Mouse (Mus musculus): ENCODE results near the gene Cd200.
"Not testable (repeated sequence)": the region's sequence is repeated elsewhere in the genome, so short reads cannot be mapped to it uniquely, and the experiment has no call there.

The Cd200 gene

DNA sequence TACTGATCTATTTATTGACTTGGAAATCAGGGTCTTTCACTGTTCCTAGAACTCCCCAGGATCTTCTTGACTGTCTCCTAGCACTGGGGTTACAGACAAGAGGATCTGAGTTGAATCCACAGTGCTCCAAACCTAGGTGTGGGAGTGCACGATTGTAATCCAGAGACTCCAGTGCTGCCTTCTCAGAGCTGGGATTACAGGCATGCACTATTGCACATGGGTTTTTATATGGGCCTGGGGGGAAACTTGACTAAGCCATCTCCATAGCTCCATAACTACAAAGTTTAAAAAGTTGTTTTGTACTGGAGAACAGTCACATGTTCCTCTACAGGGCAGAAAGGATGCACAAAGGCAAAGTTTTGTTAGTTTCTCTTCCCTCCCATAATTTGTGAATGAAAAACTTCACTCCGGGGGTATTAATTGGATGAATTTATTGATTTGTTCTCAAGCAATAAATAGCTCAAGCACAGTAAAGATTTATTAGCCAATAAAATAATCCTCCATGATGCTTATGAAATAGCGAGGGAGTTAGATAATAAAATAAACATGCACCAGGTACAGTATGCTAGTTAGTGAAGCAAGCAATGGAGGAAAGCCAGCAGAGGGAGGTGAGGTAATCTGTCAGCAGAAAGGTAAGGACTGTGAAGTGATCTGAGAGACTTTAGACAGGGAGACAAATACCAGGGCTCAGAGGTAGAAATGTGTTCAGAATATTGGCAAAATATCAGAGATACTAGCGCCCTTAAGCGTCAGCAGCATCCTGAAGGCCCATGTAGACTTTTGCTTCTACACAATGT is 30.5 kb downstream of the Cd200 start:
- no peak for DNase-seq (ENCODE audit: extremely low spot score, low read depth, low spot score)

DNA sequence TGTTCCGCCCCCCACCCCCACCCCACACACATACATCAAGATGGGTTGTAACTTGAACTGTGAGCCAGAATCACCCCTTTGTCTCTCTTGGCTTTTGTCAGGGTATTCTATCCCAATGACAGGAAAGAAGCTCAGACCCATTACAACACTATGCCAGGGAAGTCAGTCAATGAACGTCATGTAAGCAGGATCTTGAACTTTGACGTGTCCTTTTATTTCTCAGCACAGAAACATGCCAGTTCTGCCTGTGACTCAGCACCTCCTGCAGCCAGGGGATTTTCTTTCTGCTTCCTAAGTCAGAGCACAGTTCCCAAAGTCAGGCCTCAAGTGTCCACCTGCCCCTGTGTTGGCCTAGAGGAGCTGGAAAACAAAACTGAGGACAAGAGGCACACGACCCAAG is 31.5 kb downstream of the Cd200 start:
- no peak for DNase-seq (ENCODE audit: extremely low spot score, low read depth, low spot score)

DNA sequence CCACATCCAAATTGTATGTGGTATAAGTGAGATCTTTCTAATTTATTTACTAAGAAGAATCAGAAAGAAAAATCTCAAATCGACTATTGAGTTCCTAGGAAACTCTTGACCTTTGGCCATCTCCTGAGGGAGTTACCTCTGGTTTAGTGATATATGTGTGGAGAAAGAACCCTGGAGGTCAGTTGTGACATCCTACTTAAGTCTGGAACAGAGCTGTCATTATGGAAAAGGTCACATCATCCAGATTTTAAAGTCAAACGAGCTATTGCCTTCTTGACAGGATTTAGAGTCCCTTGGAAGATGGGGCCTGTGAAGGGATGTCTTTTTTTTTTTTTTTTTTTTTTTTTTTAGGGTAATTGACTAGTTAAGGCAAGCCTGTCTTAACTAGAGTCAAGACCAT is 32.0 kb downstream of the Cd200 start:
- DNase-seq (ENCODE audit: extremely low spot score, low read depth, low spot score): no peak

DNA sequence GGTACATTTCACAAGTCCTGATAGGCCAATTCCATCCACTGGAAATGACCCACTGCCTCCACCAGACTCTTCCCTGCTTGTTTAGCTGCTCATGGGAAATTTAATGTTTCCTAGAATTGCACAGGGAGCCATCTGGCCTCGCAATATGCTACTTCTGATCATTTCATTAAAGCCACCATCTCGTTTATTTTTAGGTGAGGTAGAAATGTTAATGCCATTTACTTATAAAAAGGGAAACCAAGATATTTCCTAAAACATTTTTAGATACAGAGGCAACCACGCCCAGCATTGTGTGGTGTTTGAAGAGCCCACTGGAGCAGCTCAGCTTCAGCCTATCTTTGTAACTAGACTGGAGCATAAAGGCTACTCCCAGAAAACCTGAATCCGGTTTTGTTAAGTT is 32.6 kb downstream of the Cd200 start:
- DNase-seq (ENCODE audit: extremely low spot score, low read depth, low spot score): no peak

DNA sequence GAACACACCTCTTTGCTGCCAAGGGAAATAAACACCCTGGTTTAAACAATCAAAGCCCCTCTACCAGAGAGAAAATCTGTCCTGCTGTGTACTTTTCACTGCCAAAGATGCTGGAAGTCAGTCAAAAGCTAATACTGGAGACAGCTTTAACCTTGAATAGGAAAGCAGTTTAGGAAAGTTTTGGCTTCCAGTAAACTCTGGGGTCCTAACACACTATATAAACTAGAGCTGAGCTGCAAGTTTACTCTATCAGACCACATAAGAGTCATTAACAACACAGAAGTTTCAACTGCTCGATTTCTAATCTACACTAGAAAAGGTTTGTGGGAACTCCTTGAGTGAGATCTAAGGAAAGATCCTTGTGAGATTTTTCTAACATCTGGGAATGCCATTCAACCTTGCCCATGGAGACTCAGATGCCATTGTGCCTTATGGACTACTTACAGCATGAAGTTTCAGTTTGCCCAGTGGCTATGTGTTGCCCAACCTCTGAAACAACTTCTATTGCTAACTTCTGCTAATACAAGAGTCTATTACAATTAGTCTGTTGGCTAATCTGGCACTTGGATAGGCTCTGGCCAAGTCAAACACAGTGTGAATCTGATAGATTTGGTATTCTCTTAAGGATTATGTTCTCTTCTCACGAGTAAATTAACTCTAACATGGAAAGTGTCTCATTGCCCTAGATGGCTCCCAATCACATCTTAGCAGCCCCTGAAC is 33.2 kb downstream of the Cd200 start:
- DNase-seq (ENCODE audit: extremely low spot score, low read depth, low spot score): no peak

DNA sequence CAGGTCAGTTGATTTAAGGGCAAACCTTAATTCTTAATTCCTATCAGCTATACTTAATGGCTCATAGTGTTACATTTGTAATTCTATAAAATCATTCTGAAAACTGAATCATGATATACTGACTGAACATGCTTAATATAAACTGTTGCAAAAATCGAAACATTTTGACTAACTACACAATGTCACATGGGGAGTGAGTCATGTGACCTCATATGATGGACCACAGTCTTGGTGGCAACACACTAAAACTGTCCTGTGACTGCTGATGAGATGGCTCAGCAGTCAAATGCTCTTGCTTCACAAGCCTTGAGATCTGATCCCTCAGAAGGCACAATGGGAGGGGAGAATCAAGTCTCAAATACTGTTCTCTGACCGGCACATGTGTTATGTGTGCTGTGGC is 34.8 kb downstream of the Cd200 start:
- DNase-seq (ENCODE audit: extremely low spot score, low read depth, low spot score): no peak

DNA sequence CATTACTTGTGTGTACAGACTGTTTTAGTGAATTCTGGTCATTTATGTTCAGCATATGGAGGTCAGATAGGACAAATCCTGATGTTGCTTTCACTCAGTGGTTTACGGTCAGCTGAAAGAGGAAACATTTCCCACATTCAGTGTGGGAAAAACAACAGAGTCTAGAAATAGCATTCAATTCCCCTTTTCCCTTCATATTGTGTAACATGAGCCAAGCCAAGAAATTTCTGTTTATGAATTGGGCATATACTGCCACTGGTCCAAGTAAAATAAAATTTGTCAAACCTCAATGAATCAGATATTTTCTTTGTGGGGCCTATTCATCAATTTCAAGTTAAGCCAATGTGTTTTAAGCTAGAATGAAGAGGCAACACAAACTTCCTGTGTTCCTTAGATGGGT is 37.8 kb downstream of the Cd200 start:
- no peak for DNase-seq (ENCODE audit: extremely low spot score, low read depth, low spot score)

DNA sequence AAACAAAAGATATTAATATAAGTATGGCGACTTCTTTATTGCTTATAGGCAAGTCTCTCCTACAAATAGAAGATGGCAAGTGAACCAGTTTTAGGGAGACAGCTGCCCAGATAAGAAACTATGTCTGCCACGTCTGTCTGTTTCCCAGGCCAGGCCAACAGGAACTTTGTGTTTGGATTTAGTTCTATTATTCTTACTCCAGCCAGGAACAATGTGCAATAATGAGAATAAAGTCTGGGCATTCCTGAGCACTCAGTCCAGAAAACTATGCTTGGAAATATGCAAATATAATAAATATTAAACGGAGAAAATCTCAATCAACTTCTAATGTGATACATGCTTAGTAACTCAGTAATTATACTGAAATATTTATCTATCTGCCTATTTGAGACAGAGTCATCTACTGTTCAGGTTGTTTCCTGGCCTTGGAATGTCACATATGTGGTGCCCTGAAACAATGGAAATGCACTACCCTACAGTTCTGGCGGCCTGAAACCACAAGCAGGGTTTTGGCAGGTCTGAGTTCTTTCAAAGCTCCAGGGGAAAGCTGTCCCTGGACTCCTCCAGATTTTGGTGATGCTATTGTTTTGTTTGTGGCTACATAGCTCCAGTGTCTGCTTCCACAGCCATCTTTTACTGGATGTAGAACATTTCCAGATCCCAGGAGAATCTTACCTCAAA is 39.4 kb downstream of the Cd200 start:
- no peak for DNase-seq (ENCODE audit: extremely low spot score, low read depth, low spot score)

DNA sequence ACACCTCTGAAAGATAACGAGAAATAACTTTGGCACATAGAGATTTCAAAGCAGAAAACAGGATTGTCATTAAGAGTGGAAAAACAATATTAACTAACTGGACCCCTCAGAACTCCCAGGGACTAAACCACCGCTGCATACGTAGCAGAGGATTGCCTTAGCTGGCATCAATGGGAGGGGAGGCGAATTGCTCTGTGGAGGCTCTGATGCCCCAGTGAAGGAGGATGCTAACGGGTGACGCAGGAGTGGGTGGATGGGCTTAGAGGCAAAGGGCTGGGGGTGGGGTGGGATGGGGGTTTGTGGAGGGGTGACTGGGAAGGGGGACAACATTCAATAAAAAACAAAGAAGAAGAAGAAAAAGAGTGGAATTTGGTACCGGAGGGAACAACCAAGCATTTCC is 42.7 kb downstream of the Cd200 start:
- DNase-seq (ENCODE audit: extremely low spot score, low read depth, low spot score): no peak

DNA sequence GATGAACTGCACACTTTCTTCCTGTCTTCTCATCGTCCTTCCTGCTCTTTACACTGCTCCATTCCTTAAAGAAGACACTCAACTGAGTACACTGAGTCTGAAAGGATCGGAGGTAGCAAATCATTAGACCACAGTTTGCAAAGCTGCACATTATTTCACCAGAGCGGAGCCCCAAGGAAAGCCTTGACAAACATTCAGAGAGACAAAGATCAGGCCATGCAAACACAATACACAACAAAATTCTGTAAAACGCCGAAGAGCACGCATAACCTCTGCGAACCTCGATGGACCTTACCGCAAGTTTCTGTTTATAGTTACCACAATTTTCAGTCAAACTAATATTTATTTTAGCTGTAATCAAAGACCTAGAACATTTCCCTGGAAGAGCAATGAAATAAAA is 43.5 kb downstream of the Cd200 start:
- DNase-seq (ENCODE audit: extremely low spot score, low read depth, low spot score): no peak

DNA sequence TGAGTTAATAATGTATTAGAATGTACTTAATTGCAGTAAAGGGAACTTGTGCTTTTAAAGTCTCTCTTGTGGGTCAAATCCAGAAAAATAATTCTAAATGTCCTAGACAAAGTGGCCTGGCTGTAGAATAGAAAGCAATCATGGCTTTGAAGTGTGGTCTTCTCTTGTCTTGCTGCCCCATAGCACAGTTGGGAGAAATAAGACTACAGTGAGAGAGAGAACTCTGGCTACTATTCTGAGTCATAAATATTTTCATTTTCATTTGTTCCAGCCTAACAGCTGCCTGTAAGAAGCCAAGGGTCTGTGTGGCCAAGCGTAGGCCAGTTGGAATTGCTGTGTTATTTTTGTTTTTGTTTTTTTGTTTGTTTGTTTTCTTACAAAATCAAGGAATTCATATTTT is 44.2 kb downstream of the Cd200 start:
- DNase-seq (ENCODE audit: extremely low spot score, low read depth, low spot score): no peak

DNA sequence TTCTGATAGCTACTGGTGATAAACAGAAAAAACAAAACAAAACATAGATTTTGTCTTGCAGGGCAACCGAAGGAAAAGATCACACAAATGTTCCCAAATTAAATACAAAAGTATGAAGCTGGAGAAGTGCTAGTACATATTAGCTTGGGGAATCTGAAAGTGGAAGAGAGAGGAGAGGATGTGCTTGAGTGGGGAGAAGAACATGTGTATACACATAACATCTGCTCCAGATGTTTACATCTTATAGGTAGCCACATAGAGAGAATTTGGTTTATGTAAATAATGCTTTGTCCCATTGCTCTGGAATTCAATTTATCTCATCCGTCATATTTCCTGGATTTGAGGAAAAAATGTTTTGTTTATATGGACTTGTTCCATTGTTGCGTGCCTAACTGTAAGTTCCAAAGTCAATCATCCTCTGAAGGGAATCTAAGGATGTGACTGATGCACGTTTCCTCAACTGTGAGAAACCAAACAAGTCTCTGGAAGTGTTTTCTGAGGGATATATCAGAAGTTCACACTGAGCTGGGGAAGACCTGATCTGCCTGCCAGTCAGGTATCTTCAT is 45.3 kb downstream of the Cd200 start:
- no peak for DNase-seq (ENCODE audit: extremely low spot score, low read depth, low spot score)

DNA sequence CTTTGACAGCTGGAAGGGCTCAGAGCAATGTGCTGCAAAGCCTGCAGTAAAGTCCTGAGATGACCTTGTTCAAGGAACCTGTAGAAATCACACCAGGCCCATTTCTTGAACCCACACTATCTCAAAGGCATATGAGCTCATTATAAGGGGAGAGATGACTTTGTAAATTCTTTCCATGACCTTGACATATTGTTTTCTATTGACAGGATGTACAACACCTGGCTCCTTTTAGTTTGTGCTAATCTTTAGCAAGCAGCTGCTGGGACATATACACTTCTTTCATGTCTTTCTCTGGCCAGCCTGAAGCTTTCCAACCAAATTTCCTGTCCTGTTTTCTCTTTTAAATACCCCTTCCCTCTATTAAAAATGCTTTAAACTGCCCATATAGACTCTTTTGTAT is 47.4 kb downstream of the Cd200 start:
- DNase-seq (ENCODE audit: extremely low spot score, low read depth, low spot score): no peak

DNA sequence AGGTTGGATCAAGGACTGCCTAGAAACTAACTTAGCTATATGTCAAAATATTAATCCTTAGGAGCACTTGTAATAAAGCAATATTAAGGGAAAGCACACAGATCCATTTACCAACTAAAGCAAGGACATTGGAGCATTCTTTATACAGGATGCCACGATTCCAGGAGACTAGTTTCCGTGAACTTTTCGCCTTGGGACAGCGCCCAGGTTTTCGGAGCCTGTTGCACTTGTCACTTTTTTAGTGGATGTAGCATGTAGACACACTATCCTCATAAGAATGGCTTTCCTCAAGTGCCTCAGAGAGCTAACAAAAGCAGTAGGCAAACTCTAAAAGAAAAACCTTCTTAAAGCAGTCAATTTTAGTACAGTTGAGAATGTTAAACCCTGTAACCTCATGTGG is 50.4 kb downstream of the Cd200 start:
- DNase-seq (ENCODE audit: extremely low spot score, low read depth, low spot score): not testable (repeated sequence)

DNA sequence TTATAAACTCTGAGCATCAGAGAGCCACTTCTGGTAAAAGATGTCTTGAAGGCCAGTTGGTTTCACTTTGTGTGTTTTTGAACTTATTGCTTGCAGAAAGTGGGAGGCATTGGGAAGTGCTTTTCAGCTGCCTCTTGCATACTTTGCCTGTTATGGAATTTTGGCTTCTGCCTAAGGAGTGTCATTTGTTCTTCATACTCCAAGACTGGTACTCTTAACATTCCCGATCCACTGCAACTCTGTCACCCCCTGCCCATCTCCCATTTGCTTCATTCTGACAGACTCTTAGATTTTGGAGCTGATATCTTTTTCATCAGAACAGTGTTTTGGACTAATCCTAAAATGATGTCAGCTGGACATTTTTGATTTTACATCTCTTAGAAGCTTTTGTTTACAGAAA is 51.7 kb downstream of the Cd200 start:
- DNase-seq (ENCODE audit: extremely low spot score, low read depth, low spot score): no peak

DNA sequence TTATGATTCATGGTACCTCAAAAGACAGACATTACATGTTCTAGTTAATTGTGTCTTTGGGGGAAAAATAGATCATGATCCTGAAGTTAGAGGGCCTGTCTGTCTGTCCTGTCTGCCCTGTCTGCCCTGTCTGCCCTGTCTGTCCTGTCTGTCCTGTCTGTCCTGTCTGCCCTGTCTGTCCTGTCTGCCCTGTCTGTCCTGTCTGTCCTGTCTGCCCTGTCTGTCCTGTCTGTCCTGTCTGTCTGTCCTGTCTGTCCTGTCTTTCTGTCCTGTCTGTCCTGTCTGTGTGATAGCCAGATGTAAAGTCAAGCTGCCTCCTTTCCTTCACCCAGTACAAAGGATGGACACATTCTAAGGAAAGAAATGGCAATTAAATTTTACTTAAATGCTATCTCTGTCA is 56.0 kb downstream of the Cd200 start:
- DNase-seq (ENCODE audit: extremely low spot score, low read depth, low spot score): no peak

DNA sequence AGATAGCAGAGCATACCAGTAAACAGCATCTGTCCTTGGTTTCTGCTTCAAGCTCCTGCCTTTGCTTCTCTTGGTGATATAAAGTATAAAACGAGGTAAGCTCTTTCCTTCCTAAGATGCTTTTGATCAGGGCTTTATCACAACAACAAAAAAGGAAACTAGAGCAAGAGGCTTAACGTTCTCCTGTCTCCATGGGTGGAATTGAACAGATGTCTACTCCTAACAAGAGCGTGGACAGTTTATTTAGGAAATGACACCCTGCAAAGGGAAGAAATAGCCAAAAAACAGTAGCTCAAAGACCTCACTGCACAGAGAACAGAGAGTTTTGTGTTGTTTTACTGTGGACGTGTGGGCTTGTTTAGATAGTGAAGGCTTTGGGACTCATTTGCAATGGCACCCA is 58.1 kb downstream of the Cd200 start:
- DNase-seq (ENCODE audit: extremely low spot score, low read depth, low spot score): no peak

DNA sequence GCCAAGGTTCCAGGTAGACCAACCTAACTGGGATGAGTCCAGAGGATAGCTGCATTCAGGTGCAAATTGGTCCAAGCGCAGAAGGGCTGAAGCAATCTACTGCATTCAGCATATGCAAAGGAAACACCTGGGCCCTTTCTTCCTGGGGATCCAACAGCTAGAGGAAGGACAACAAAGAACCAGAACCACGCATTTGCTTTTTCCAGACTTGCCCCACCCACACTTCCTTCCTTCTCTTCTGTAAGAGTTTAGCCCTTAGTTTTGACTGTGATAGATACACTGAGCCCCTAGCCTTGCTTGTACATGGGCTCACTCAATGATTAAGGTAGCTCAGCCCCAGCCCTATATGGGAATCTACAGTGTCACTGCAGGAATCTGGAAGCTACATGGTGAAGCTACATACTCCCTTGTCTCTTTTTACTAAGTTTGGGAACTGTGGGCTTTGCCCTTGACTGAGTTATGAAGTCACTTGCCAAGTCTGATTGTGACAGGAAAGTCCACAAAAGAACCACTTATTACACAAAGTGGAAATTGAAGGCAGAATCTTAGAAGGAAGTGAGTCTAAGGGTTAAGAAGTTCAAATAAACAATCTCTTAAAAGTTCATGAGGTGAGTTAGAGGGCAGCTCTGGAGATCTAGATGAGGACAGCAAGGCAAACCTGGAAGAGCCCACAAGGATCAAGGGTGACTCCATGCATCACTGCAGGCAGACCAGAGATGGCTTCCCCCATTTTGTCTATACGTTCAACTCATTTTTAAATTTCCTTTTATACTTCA is 59.1 kb downstream of the Cd200 start:
- DNase-seq (ENCODE audit: extremely low spot score, low read depth, low spot score): no peak

DNA sequence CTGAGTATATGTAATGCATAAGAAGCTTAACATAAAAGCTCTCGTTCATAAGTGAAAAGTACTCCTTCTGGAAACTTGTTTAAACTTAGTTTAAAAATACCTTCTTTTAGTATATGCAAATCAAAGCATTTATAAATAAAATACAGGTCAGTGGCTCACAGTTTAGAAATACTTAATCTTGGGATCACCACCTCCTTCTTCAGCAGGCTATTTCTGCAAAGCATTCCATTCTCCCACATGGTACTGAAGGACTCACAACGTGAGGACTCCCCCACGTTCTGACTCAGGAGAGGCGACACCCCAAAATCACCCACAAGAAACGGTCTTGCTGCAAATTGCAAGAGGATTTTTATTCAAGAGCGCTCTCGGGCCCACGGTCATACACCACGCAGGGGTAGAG is 60.6 kb downstream of the Cd200 start:
- not testable (repeated sequence) for DNase-seq (ENCODE audit: extremely low spot score, low read depth, low spot score)

DNA sequence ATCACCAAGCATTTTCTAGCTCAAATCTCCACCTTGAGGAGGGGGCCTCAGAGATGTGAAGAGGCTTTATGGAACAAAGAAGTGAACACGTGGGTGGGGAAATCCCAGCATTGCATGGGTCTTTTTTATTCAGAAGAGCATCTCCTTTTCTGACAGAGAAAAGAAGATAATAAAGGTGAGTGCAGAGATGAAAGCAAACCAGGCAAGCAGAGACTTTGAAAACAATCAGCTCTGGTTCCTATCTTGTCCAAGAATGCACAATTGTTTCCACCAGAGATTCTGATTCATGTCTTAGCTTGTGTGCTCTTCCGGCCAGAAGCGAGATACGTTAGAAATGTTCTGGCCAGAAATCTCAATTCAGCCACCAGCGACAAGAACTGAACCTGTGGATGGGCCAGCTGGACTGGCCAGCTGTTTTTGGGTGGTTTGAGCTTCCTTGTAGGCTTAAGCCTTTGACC is 61.9 kb downstream of the Cd200 start:
- no peak for DNase-seq (ENCODE audit: extremely low spot score, low read depth, low spot score)

DNA sequence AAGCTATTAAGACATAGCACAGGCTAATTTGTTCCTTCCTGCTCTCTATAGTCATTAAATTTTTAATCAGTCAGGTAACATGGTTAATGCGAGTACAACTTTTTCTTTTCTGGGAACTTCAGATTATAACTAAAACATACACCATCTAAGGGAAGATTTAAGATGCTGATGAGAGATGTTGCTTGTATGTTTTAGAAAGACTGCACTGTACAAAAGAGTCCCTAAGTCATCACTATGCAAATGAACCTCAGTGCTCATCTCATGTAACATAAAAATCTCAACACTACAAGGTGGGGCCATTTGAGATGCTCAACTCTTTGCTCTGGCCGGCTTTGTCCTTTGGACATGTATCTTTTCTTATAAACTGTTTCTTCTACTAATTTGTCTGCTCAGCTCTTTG is 62.5 kb downstream of the Cd200 start:
- no peak for DNase-seq (ENCODE audit: extremely low spot score, low read depth, low spot score)

Data from hindlimb bud, embryonic 11.5 days (tissue).